8 mouse cellular contexts compared by ENCODE assay signal in the genomic region with DNA sequence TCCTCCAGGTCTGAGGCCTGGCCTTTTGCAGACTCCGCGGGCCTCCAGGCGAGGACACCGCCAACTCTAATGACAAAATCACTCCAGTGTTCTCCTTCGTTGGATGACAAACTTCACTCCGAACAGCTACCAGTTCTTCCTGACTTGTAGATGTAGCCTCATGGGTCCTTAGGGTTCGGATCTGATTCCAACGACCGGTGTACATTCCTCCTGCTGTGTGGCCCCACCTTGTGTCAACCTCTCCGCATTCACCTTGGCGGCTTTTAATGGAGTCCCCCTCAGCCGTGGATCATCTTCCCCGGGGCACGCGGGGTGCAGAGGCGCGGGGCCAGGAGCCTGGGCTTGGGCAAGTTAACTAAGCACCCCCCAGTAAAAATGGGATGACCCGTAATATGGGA. TPM values are rescaled to one million over a fixed set of nuclear protein-coding genes. Genes with fewer than 3 reads are reported as not detected.
DNase-seq lines count a peak whose midpoint lies in the region; ATAC-seq and TF ChIP-seq lines count a peak whose summit lies in the region.

No protein-coding gene starts in this region.

- H3K4me3 ChIP-seq in kidney, postnatal 0 days (replicated peaks; ENCODE audit: low read depth, low read length): peak overlapping the region; percentile 78
- peak overlapping the region; percentile 71 for H3K4me3 ChIP-seq in forebrain, embryonic 11.5 days (ENCODE audit: low read depth, low read length)
- H3K4me3 ChIP-seq in limb, embryonic 15.5 days: peak overlapping the region; percentile 87
- H3K4me3 ChIP-seq in small intestine, adult 2 months (ENCODE audit: low read depth, low read length): peak overlapping the region; percentile 86

- peak overlapping the region; percentile 97 for H3K4me2 ChIP-seq in kidney, postnatal 0 days (ENCODE audit: low read length)
- peak overlapping the region; percentile 96 for H3K4me2 ChIP-seq in forebrain, embryonic 11.5 days (ENCODE audit: low read depth, low read length, severe bottlenecking)
- peak overlapping the region; percentile 85 for H3K4me2 ChIP-seq in limb, embryonic 15.5 days

- H3K4me1 ChIP-seq in kidney, postnatal 0 days (replicated peaks; ENCODE audit: insufficient read depth, low read length): no peaks in the 10 kb centered on the region
- H3K4me1 ChIP-seq in forebrain, embryonic 11.5 days (replicated peaks; ENCODE audit: control insufficient read depth, insufficient read depth, low read length): peaks cover 4% of the 10 kb centered on the region; the same call in 1 of the 2 replicates
- peaks cover 7% of the 10 kb centered on the region; the same call in 1 of the 2 replicates for H3K4me1 ChIP-seq in limb, embryonic 15.5 days
- H3K4me1 ChIP-seq in small intestine, adult 2 months (ENCODE audit: control insufficient read depth, insufficient read depth, insufficient read length, low read length): peaks cover 5% of the 10 kb centered on the region; the same call in 1 of the 2 replicates

- DNase-seq in kidney, postnatal 0 days (ENCODE audit: low spot score): peak; percentile 19
- DNase-seq in kidney, postnatal 36 days: no peak
- peak; percentile 50 for DNase-seq in R1 (ENCODE audit: low read depth, low spot score)
- no peak for DNase-seq in forebrain, embryonic 11.5 days (ENCODE audit: low spot score)
- no peak for DNase-seq in gastrocnemius, postnatal 25 days
- DNase-seq in left cerebral cortex, postnatal 25 days (ENCODE audit: low spot score in 2 of 2): no peak

- no peaks in the 10 kb centered on the region for H3K9me3 ChIP-seq in kidney, postnatal 0 days (replicated peaks; ENCODE audit: low read length)
- no peaks in the 10 kb centered on the region for H3K9me3 ChIP-seq in forebrain, embryonic 11.5 days (ENCODE audit: control insufficient read depth, low read length)
- no peaks in the 10 kb centered on the region for H3K9me3 ChIP-seq in limb, embryonic 15.5 days

- no peaks in the 10 kb centered on the region for H3K27me3 ChIP-seq in kidney, postnatal 0 days (ENCODE audit: insufficient read depth, low read length)
- H3K27me3 ChIP-seq in forebrain, embryonic 11.5 days (ENCODE audit: control insufficient read depth, insufficient read depth, low read length): no peaks in the 10 kb centered on the region
- no peaks in the 10 kb centered on the region for H3K27me3 ChIP-seq in limb, embryonic 15.5 days
- no peaks in the 10 kb centered on the region for H3K27me3 ChIP-seq in small intestine, adult 2 months (ENCODE audit: control insufficient read depth, insufficient read depth, low read length)

- TF ChIP-seq CTCF in kidney, postnatal 0 days (IDR thresholded peaks at IDR 0.05; ENCODE audit: low read depth): no peak
- TF ChIP-seq CTCF in small intestine, adult 2 months (IDR thresholded peaks at IDR 0.05; ENCODE audit: extremely low read depth, insufficient read length, insufficient replicate concordance, low read depth, low read length): no peak

- H3K36me3 ChIP-seq in kidney, postnatal 0 days (ENCODE audit: insufficient read depth, low read length): peaks cover 31% of the 10 kb centered on the region
- H3K36me3 ChIP-seq in forebrain, embryonic 11.5 days (ENCODE audit: control insufficient read depth, insufficient read depth, low read length): peaks cover 9% of the 10 kb centered on the region; the same call in 1 of the 2 replicates
- H3K36me3 ChIP-seq in limb, embryonic 15.5 days: peaks cover 50% of the 10 kb centered on the region
- H3K36me3 ChIP-seq in small intestine, adult 2 months (ENCODE audit: control insufficient read depth, insufficient read depth, low read length): peaks cover 6% of the 10 kb centered on the region

- TF ChIP-seq POLR2A in small intestine, adult 2 months (IDR thresholded peaks at IDR 0.05; ENCODE audit: low read depth, low read length): no peak

- intact Hi-C loops in left cerebral cortex, postnatal 25 days (cut with DNase I): loop anchor here (1.0 to 5.0 kb wide), 2 partner anchors 20 to 267 kb away; a partner anchor contains a TSS

- 1% methylated on average over 18 of the region's 18 CpGs for WGBS in kidney, postnatal 0 days
- WGBS in forebrain, embryonic 11.5 days: 1% methylated on average over 18 of the region's 18 CpGs
- WGBS in limb, embryonic 15.5 days: under 1% methylated on average over 18 of the region's 18 CpGs
- under 1% methylated on average over 18 of the region's 18 CpGs for WGBS in small intestine, adult 2 months

- H3K27ac ChIP-seq in kidney, postnatal 0 days: peak overlapping the region; percentile 85
- H3K27ac ChIP-seq in forebrain, embryonic 11.5 days (ENCODE audit: low read depth, low read length): no peak overlapping the region; the same call in 1 of the 2 replicates
- peak overlapping the region; percentile 88 for H3K27ac ChIP-seq in limb, embryonic 15.5 days
- H3K27ac ChIP-seq in small intestine, adult 2 months (ENCODE audit: insufficient read depth, low read depth, low read length): peak overlapping the region; percentile 59

- peak; percentile 41; the same call in 1 of the 2 replicates for ATAC-seq in kidney, postnatal 0 days (replicated peaks; ENCODE audit: low FRiP score, low read depth)
- peak; percentile 21 for ATAC-seq in forebrain, embryonic 11.5 days (replicated peaks; ENCODE audit: low FRiP score)
- no peak; the same call in 1 of the 2 replicates for ATAC-seq in limb, embryonic 15.5 days (ENCODE audit: insufficient number of reproducible peaks, low FRiP score, low TSS enrichment, low read depth)

- peak overlapping the region; percentile 91 for H3K9ac ChIP-seq in kidney, postnatal 0 days (ENCODE audit: low read depth, low read length)
- peak overlapping the region; percentile 89 for H3K9ac ChIP-seq in forebrain, embryonic 11.5 days (ENCODE audit: low read length)
- H3K9ac ChIP-seq in limb, embryonic 15.5 days: peak overlapping the region; percentile 91

RNA-seq across cellular contexts. Expression of a gene that starts 0.4 kb away (rescaled TPM):
- 37.1 and 40.9 TPM in 2 replicates for polyA plus RNA-seq in kidney, postnatal 0 days (2015; fragmentation: Nextera tagmentation; extraction: Ambion mirVana)
- polyA plus RNA-seq in forebrain, embryonic 11.5 days (2014; fragmentation: Nextera tagmentation; extraction: Ambion mirVana): 35.7 and 38.6 TPM in 2 replicates
- polyA plus RNA-seq in limb, embryonic 15.5 days (2015; fragmentation: Nextera tagmentation; extraction: Ambion mirVana): 49.1 and 51.3 TPM in 2 replicates
- 10.1 and 16.0 TPM in 2 replicates for polyA plus RNA-seq in small intestine, adult 2 months (2012; rRNA removed)
- 10 to 100 TPM; 10.7 to 13.5 TPM for total RNA-seq in gastrocnemius, postnatal 25 days (2021)
- 10 to 100 TPM; 25.3 to 29.3 TPM for total RNA-seq in left cerebral cortex, postnatal 25 days (2021)

RNA-seq across cellular contexts. Expression of a gene that starts 20.0 kb away (rescaled TPM):
- 11.4 and 12.8 TPM in 2 replicates for polyA plus RNA-seq in kidney, postnatal 0 days (2015; fragmentation: Nextera tagmentation; extraction: Ambion mirVana)
- polyA plus RNA-seq in forebrain, embryonic 11.5 days (2014; fragmentation: Nextera tagmentation; extraction: Ambion mirVana): 60.8 and 62.7 TPM in 2 replicates
- 19.5 and 19.6 TPM in 2 replicates for polyA plus RNA-seq in limb, embryonic 15.5 days (2015; fragmentation: Nextera tagmentation; extraction: Ambion mirVana)
- 3.6 and 7.1 TPM in 2 replicates for polyA plus RNA-seq in small intestine, adult 2 months (2012; rRNA removed)
- under 1 TPM in 1 of 2 experiments, not detected in 1; 0.32 TPM for total RNA-seq in gastrocnemius, postnatal 25 days (2021)
- total RNA-seq in left cerebral cortex, postnatal 25 days (2021): under 1 TPM; 0.50 to 0.82 TPM

RNA-seq across cellular contexts. Expression of a gene that starts 47.4 kb away (rescaled TPM):
- polyA plus RNA-seq in kidney, postnatal 0 days (2015; fragmentation: Nextera tagmentation; extraction: Ambion mirVana): 8.7 and 9.1 TPM in 2 replicates
- polyA plus RNA-seq in forebrain, embryonic 11.5 days (2014; fragmentation: Nextera tagmentation; extraction: Ambion mirVana): 2.5 and 2.8 TPM in 2 replicates
- polyA plus RNA-seq in limb, embryonic 15.5 days (2015; fragmentation: Nextera tagmentation; extraction: Ambion mirVana): 8.0 TPM in 2 replicates
- 4.4 and 8.1 TPM in 2 replicates for polyA plus RNA-seq in small intestine, adult 2 months (2012; rRNA removed)
- total RNA-seq in gastrocnemius, postnatal 25 days (2021): 1 to 10 TPM; 2.8 to 3.6 TPM
- total RNA-seq in left cerebral cortex, postnatal 25 days (2021): 1 to 10 TPM; 4.0 to 7.1 TPM

RNA-seq across cellular contexts. Expression of a gene that starts 58.0 kb away (rescaled TPM):
- 0.13 TPM in 2 replicates for polyA plus RNA-seq in kidney, postnatal 0 days (2015; fragmentation: Nextera tagmentation; extraction: Ambion mirVana)
- polyA plus RNA-seq in forebrain, embryonic 11.5 days (2014; fragmentation: Nextera tagmentation; extraction: Ambion mirVana): 0.05 TPM in 1 of 2 replicates, not detected in the other
- 0.14 and 0.24 TPM in 2 replicates for polyA plus RNA-seq in limb, embryonic 15.5 days (2015; fragmentation: Nextera tagmentation; extraction: Ambion mirVana)
- 0.05 and 0.09 TPM in 2 replicates for polyA plus RNA-seq in small intestine, adult 2 months (2012; rRNA removed)
- under 1 TPM; 0.11 to 0.28 TPM for total RNA-seq in gastrocnemius, postnatal 25 days (2021)
- under 1 TPM; 0.69 to 0.92 TPM for total RNA-seq in left cerebral cortex, postnatal 25 days (2021)

Comparison
In these comparisons a context has a peak if more than half of its experiments do, and no peak if none do; other contexts are left out.
1. DNase-seq: peak in kidney, postnatal 0 days (single experiment) and R1 (single experiment); none in kidney, postnatal 36 days (0 of 2), forebrain, embryonic 11.5 days (single experiment), gastrocnemius, postnatal 25 days (single experiment) and left cerebral cortex, postnatal 25 days (0 of 2).
2. Peak in every context shown above with its lines, with median percentiles within 50 percentile points of each other: H3K4me2 ChIP-seq, H3K4me3 ChIP-seq and H3K9ac ChIP-seq.